Mouse (Mus musculus) testis, adult 2 months (tissue): Measurements from ENCODE around the gene Ikbip.

Experiments used
- CTCF ChIP-seq: fragments of 200-500 bp; IDR thresholded peaks from 2 replicates; pipeline ENCODE4 v1.5.1; 2012; ENCODE audit warnings: low read depth, mild to moderate bottlenecking, inconsistent platforms, low read length, moderate library complexity; ENCODE audit not compliant: control insufficient read depth, insufficient read depth, insufficient replicate concordance
- POLR2A ChIP-seq: fragments of 200-500 bp; IDR thresholded peaks from 2 replicates; pipeline ENCODE4 v1.6.1; 2012; ENCODE audit warnings: low read depth, mild to moderate bottlenecking, inconsistent platforms, low read length, moderate library complexity; ENCODE audit not compliant: control insufficient read depth

- TF ChIP-seq CTCF (no peak), POLR2A (no peak)
Measured at GRCm38 (mm10) chr10:91116958-91117357, 34.2 kb downstream of the Ikbip start.
